Mouse (Mus musculus) forebrain, postnatal 0 days (tissue): Measurements from ENCODE around the gene Rfc4. TPM values are rescaled to one million over a fixed set of nuclear protein-coding genes. Genes with fewer than 3 reads are reported as not detected.

ENCODE experiments used
- ATAC-seq: fragments of 200-750 bp; cut with Nextera tagmentation; 2 replicates; pipeline ENCODE4 v1.8.0; 2017; ENCODE audit warnings: mild to moderate bottlenecking, moderate library complexity
- DNase-seq: peaks from one replicate; pipeline ENCODE4 v3.0.0-alpha.2; 2015
- H3K27ac ChIP-seq: fragments of 300-500 bp; sonication (generic); 2 replicates; pipeline ENCODE4 v1.5.1; 2014; ENCODE audit warnings: low read depth, mild to moderate bottlenecking, antibody characterized with exemption, low read length, moderate library complexity, mixed read lengths
- H3K27me3 ChIP-seq: fragments of 300-500 bp; sonication (generic); 2 replicates; pipeline ENCODE4 v1.6.1; 2014; ENCODE audit warnings: mild to moderate bottlenecking, low read length, mixed read lengths; ENCODE audit not compliant: insufficient read depth
- H3K36me3 ChIP-seq: fragments of 300-500 bp; sonication (generic); 2 replicates; pipeline ENCODE4 v1.6.1; 2014; ENCODE audit warnings: mild to moderate bottlenecking, moderate library complexity; ENCODE audit not compliant: insufficient read depth
- H3K4me1 ChIP-seq: fragments of 300-500 bp; sonication (generic); 2 replicates; pipeline ENCODE4 v1.6.1; 2014; ENCODE audit warnings: antibody characterized with exemption; ENCODE audit not compliant: insufficient read depth
- H3K4me2 ChIP-seq: fragments of 300-500 bp; sonication (generic); 2 replicates; pipeline ENCODE4 v1.6.1; 2014; ENCODE audit warnings: low read depth, mild to moderate bottlenecking, moderate library complexity
- H3K4me3 ChIP-seq: fragments of 300-500 bp; sonication (generic); 2 replicates; pipeline ENCODE4 v1.5.1; 2014; ENCODE audit warnings: low read depth, low read length, mixed read lengths
- H3K9ac ChIP-seq: fragments of 300-500 bp; sonication (generic); 2 replicates; pipeline ENCODE4 v1.6.1; 2014; ENCODE audit warnings: mild to moderate bottlenecking
- H3K9me3 ChIP-seq: fragments of 300-500 bp; sonication (generic); 2 replicates; pipeline ENCODE4 v1.6.1; 2016; ENCODE audit warnings: low read length
- CTCF ChIP-seq: sonication (generic); IDR thresholded peaks from 2 replicates; pipeline ENCODE4 v1.5.1; 2016; ENCODE audit warnings: antibody characterized with exemption, control low read depth, low read depth
- WGBS: fragments of 180-500 bp; shearing (Covaris S2); extraction: QIAGEN DNeasy Blood & Tissue Kit; methylation state at CpG from one replicate; pipeline ENCODE4 v1.1.7; 2014; 5-methylcytosine and 5-hydroxymethylcytosine counted together
- polyA plus RNA-seq: library from polyadenylated mRNA; unstranded; fragments of >200 nt; fragmentation: Nextera tagmentation; extraction: Ambion mirVana; gene quantifications from 2 replicates; pipeline ENCODE4 v1.2.1, GENCODE M21; 2015
- total RNA-seq: library from RNA; depleted of rRNA; stranded (reverse); fragments of >200 nt; gene quantifications from 2 replicates; pipeline ENCODE4 v1.2.3, GENCODE M21; 2014; rRNA removed

Rfc4 gene
- 19.3 and 20.4 TPM in 2 replicates for total RNA-seq
- polyA plus RNA-seq: 32.0 and 42.1 TPM in 2 replicates

- H3K36me3 ChIP-seq: 0 out of 2 replicates have a peak, but pooled peaks cover 5% of the 10 kb centered on the region
- peak within 1 kb of the TSS; percentile 86 for H3K4me2 ChIP-seq
- H3K27me3 ChIP-seq: no peaks in the 10 kb centered on the region
- WGBS: 1% methylated on average over 51 of the region's 51 CpGs
- 0 out of 2 replicates have a peak, but pooled peaks cover 7% of the 10 kb centered on the region for H3K4me1 ChIP-seq
- peak within 1 kb of the TSS; percentile 98 for H3K27ac ChIP-seq
- DNase-seq (peak; percentile 96), ATAC-seq (peak; percentile 96)
- peak within 1 kb of the TSS; percentile 88 for H3K4me3 ChIP-seq
- peak; percentile 60 for TF ChIP-seq CTCF
- no peaks in the 10 kb centered on the region for H3K9me3 ChIP-seq
- H3K9ac ChIP-seq: peak within 1 kb of the TSS; percentile 98
Measured at GRCm38 (mm10) chr16:23127673-23128375, at the start of gene Rfc4. Rfc4 (minus strand) TSS chr16:23127737.

GRCm38 (mm10) chr16:23175956-23176355, 48.4 kb upstream of the Rfc4 start:
- no peak overlapping the region for H3K4me2 ChIP-seq
- DNase-seq (no peak), ATAC-seq (no peak)
- no peaks in the 10 kb centered on the region for H3K36me3 ChIP-seq
- TF ChIP-seq CTCF: no peak
- WGBS: 70% methylated on average over 3 of the region's 3 CpGs
- no peak overlapping the region for H3K4me3 ChIP-seq
- H3K27me3 ChIP-seq: no peaks in the 10 kb centered on the region
- no peak overlapping the region for H3K27ac ChIP-seq
- no peak overlapping the region for H3K9ac ChIP-seq
- H3K4me1 ChIP-seq: no peaks in the 10 kb centered on the region
- H3K9me3 ChIP-seq: no peaks in the 10 kb centered on the region

GRCm38 (mm10) chr16:23174855-23175254, 47.3 kb upstream of the Rfc4 start:
- no peak overlapping the region for H3K27ac ChIP-seq
- no peaks in the 10 kb centered on the region for H3K27me3 ChIP-seq
- H3K4me3 ChIP-seq: no peak overlapping the region
- H3K4me1 ChIP-seq: no peaks in the 10 kb centered on the region
- DNase-seq: no peak
- no peak overlapping the region for H3K4me2 ChIP-seq
- H3K36me3 ChIP-seq: no peaks in the 10 kb centered on the region
- no peak for TF ChIP-seq CTCF
- no peaks in the 10 kb centered on the region for H3K9me3 ChIP-seq
- no peak for ATAC-seq
- no peak overlapping the region for H3K9ac ChIP-seq
- 96% methylated on average over 5 of the region's 5 CpGs for WGBS

- Histone ChIP-seq H3K9ac (no peak overlapping the region), H3K27me3 (no peaks in the 10 kb centered on the region), H3K4me2 (no peak overlapping the region), H3K9me3 (no peaks in the 10 kb centered on the region), H3K36me3 (no peaks in the 10 kb centered on the region), H3K27ac (no peak overlapping the region), H3K4me1 (no peaks in the 10 kb centered on the region), H3K4me3 (no peak overlapping the region)
- DNase-seq: no peak
- 94% methylated on average over 5 of the region's 5 CpGs for WGBS
- ATAC-seq: no peak
- no peak for TF ChIP-seq CTCF
Measured at GRCm38 (mm10) chr16:23173904-23174303, 46.4 kb upstream of the Rfc4 start.

- H3K27me3 ChIP-seq: no peaks in the 10 kb centered on the region
- H3K4me2 ChIP-seq: no peak overlapping the region
- 93% methylated on average over 3 of the region's 3 CpGs for WGBS
- H3K9ac ChIP-seq: no peak overlapping the region
- no peaks in the 10 kb centered on the region for H3K9me3 ChIP-seq
- no peaks in the 10 kb centered on the region for H3K4me1 ChIP-seq
- H3K27ac ChIP-seq: no peak overlapping the region
- no peak for ATAC-seq
- DNase-seq: no peak
- no peak for TF ChIP-seq CTCF
- no peaks in the 10 kb centered on the region for H3K36me3 ChIP-seq
- H3K4me3 ChIP-seq: no peak overlapping the region
Measured at GRCm38 (mm10) chr16:23170813-23171212, 43.3 kb upstream of the Rfc4 start.

GRCm38 (mm10) chr16:23167079-23167478, 39.5 kb upstream of the Rfc4 start:
- no peak overlapping the region for H3K4me3 ChIP-seq
- DNase-seq (no peak), ATAC-seq (no peak)
- H3K27me3 ChIP-seq: no peaks in the 10 kb centered on the region
- no peak overlapping the region for H3K4me2 ChIP-seq
- no peaks in the 10 kb centered on the region for H3K9me3 ChIP-seq
- no peak for TF ChIP-seq CTCF
- H3K27ac ChIP-seq: no peak overlapping the region
- H3K36me3 ChIP-seq: no peaks in the 10 kb centered on the region
- WGBS: 76% methylated on average over 5 of the region's 5 CpGs
- no peaks in the 10 kb centered on the region for H3K4me1 ChIP-seq
- no peak overlapping the region for H3K9ac ChIP-seq

GRCm38 (mm10) chr16:23166646-23167045, 39.1 kb upstream of the Rfc4 start:
- H3K4me1 ChIP-seq: no peaks in the 10 kb centered on the region
- ATAC-seq (no peak), DNase-seq (no peak)
- no peaks in the 10 kb centered on the region for H3K9me3 ChIP-seq
- H3K27ac ChIP-seq: no peak overlapping the region
- no peak overlapping the region for H3K4me2 ChIP-seq
- no peaks in the 10 kb centered on the region for H3K36me3 ChIP-seq
- H3K9ac ChIP-seq: no peak overlapping the region
- H3K27me3 ChIP-seq: no peaks in the 10 kb centered on the region
- TF ChIP-seq CTCF: no peak
- 90% methylated on average over 1 of the region's 1 CpGs for WGBS
- H3K4me3 ChIP-seq: no peak overlapping the region
